Mouse (Mus musculus) CH12.LX (cell line): Measurements from ENCODE around the gene Rpl21.

ENCODE experiments used
- BHLHE40 ChIP-seq: IDR thresholded peaks from 2 replicates; pipeline ENCODE4 v1.6.1; 2011; ENCODE audit warnings: mild to moderate bottlenecking, low read depth, low read length, improper control_type of control experiment
- CTCF ChIP-seq, 2 experiments: IDR thresholded peaks in 1 of 2; conservative IDR thresholded peaks in 1 of 2; 2 replicates each; pipeline ENCODE4 v1.5.1; 2011 to 2012; ENCODE audit warnings: low read depth in 2 of 2, low read length in 2 of 2, improper control_type of control experiment in 1 of 2, inconsistent platforms in 1 of 2, mild to moderate bottlenecking in 1 of 2, moderate library complexity in 1 of 2
- GABPA ChIP-seq: IDR thresholded peaks from 2 replicates; pipeline ENCODE4 v1.6.1; 2012; ENCODE audit warnings: low read depth, low read length, improper control_type of control experiment, inconsistent platforms; ENCODE audit not compliant: insufficient replicate concordance
- POLR2AphosphoS2 ChIP-seq: IDR thresholded peaks from 2 replicates; pipeline ENCODE4 v1.6.1; 2011; ENCODE audit warnings: low read depth, low read length, improper control_type of control experiment

DNA sequence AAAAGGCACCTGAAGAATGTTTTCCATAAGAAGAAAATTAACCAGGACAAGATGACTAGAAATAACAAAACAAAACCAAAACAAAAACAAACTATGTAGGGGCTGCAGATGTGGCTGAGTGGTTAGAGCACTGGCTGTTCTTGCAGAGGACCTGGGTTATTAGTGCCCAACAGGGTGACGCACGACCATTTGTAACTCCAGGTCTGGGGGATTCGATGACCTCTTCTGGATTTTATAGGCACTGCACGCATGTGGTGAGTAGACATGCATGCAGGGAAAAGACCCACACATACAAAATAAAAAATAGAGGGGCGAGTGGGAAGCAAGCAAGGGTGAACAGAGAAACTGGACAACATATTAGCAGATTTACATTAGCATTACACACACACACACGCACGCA, 50.4 kb downstream of the Rpl21 start:
- TF ChIP-seq POLR2AphosphoS2 (no peak), GABPA (no peak), BHLHE40 (no peak), CTCF (conservative IDR thresholded peaks at IDR 0.05 in 1 of 2, IDR thresholded peaks at IDR 0.05 in 1 of 2; ENCODE audit: low read depth in 2 of 2, low read length in 2 of 2) (peak in 1 of 2 experiments; percentile 30; a peak in 1 of 4 replicates)
